Mouse (Mus musculus): ENCODE measurements at regions not wholly inside any gene's neighbourhood (a gene's known extent, or its start where the extent isn't known, plus 50 kb on each side); places are given as distances from the start of the nearest gene placed in this dataset.

DNA sequence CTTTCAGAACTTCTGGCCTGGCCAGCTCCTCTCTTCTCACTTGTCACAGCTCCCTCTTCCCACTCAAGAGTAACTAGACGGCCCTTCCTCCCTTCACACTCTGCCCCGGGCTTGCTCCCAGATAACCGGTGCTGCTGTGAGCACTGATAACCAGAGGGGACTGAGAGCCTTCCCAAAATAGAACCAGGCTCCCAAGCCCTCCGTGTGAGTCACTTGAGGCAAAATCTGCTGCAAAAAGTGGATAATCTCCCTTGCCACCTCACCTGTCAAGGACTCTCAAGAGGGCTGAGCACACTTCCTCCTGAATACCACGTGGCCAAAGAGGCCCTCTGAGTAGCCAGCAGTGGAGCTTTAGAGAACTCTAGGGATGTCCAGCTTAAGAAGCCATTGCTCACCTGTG lies 257.6 kb upstream of the Irx2 start:
- H3K4me2 ChIP-seq = no peak overlapping the region
- peaks cover 5% of the 10 kb centered on the region for H3K4me1 ChIP-seq (replicated peaks)
- no peak overlapping the region for H3K4me3 ChIP-seq
- H3K9ac ChIP-seq = no peak overlapping the region
- ATAC-seq (ENCODE audit: low FRiP score, low read depth) = no peak
- H3K27ac ChIP-seq (replicated peaks) = no peak overlapping the region
- WGBS = 74% methylated on average over 5 of the region's 5 CpGs
- H3K27me3 ChIP-seq = 0 out of 2 replicates have a peak, but pooled peaks cover 3% of the 10 kb centered on the region
- H3K36me3 ChIP-seq = no peaks in the 10 kb centered on the region
- no peaks in the 10 kb centered on the region for H3K9me3 ChIP-seq

GRCm38 (mm10) chr13:72393366-72393765 lies 235.3 kb upstream of the Irx2 start:
- no peaks in the 10 kb centered on the region for H3K36me3 ChIP-seq
- no peak overlapping the region for H3K4me2 ChIP-seq
- H3K27ac ChIP-seq (replicated peaks) = no peak overlapping the region
- ATAC-seq (ENCODE audit: low FRiP score, low read depth) = no peak
- no peak overlapping the region for H3K9ac ChIP-seq
- no peak overlapping the region for H3K4me3 ChIP-seq
- no peaks in the 10 kb centered on the region for H3K9me3 ChIP-seq
- H3K4me1 ChIP-seq (replicated peaks) = no peaks in the 10 kb centered on the region
- no peaks in the 10 kb centered on the region for H3K27me3 ChIP-seq
- WGBS = 97% methylated on average over 2 of the region's 2 CpGs

GRCm38 (mm10) chr13:72400677-72401076 lies 227.9 kb upstream of the Irx2 start:
- H3K36me3 ChIP-seq = no peaks in the 10 kb centered on the region

GRCm38 (mm10) chr13:72409238-72409965 lies 219.2 kb upstream of the Irx2 start:
- WGBS = 42% methylated on average over 11 of the region's 11 CpGs
- Histone ChIP-seq H3K27me3 (no peaks in the 10 kb centered on the region), H3K9ac (no peak overlapping the region), H3K9me3 (no peaks in the 10 kb centered on the region), H3K4me1 (replicated peaks) (peaks cover 7% of the 10 kb centered on the region; the same call in 1 of the 2 replicates), H3K4me2 (no peak overlapping the region), H3K36me3 (no peaks in the 10 kb centered on the region), H3K27ac (replicated peaks) (no peak overlapping the region), H3K4me3 (no peak overlapping the region)
- peak; percentile 34; the same call in 1 of the 2 replicates for ATAC-seq (ENCODE audit: low FRiP score, low read depth)

More at GRCm38 (mm10) chr13:72400677-72401076, 227.9 kb upstream of the Irx2 start:
- H3K4me3 ChIP-seq = no peak overlapping the region
- H3K9me3 ChIP-seq = no peaks in the 10 kb centered on the region
- no peaks in the 10 kb centered on the region for H3K27me3 ChIP-seq
- H3K4me1 ChIP-seq (replicated peaks) = peaks cover 9% of the 10 kb centered on the region
- ATAC-seq (ENCODE audit: low FRiP score, low read depth) = peak; percentile 79; the same call in 1 of the 2 replicates
- peak overlapping the region; percentile 9; the same call in 1 of the 2 replicates for H3K4me2 ChIP-seq
- H3K9ac ChIP-seq = no peak overlapping the region
- 23% methylated on average over 10 of the region's 10 CpGs for WGBS
- no peak overlapping the region for H3K27ac ChIP-seq (replicated peaks)

DNA sequence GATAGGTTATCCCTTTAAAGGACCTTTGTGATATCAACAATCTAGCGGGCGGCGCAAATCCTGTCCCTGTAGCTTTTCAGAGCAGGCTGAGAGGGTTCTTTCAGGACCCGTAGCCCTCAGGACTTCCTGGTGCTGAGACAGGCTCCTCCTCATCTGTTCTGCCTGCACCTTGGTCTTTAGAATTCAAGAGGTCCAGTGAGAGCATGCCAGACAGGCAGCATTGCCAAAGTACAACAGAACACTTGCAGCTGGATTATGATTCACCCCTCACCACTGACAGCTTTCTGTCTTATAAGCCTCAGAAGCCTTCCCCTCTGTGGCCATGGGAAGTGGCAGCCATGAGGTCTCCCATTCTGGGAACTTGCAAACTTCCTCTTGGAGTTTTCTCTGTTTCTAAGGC lies 216.0 kb upstream of the Irx2 start:
- no peaks in the 10 kb centered on the region for H3K36me3 ChIP-seq
- H3K4me1 ChIP-seq (replicated peaks) = peaks cover 7% of the 10 kb centered on the region; the same call in 1 of the 2 replicates
- H3K27ac ChIP-seq (replicated peaks) = no peak overlapping the region
- H3K9ac ChIP-seq = no peak overlapping the region
- H3K4me2 ChIP-seq = no peak overlapping the region
- no peak for ATAC-seq (ENCODE audit: low FRiP score, low read depth)
- no peaks in the 10 kb centered on the region for H3K27me3 ChIP-seq
- WGBS = 97% methylated on average over 4 of the region's 4 CpGs
- no peaks in the 10 kb centered on the region for H3K9me3 ChIP-seq
- H3K4me3 ChIP-seq = no peak overlapping the region

- no peak overlapping the region for H3K27ac ChIP-seq (replicated peaks)
- H3K4me3 ChIP-seq = no peak overlapping the region
- no peak overlapping the region for H3K4me2 ChIP-seq
- 66% methylated on average over 2 of the region's 2 CpGs for WGBS
- no peaks in the 10 kb centered on the region for H3K4me1 ChIP-seq (replicated peaks)
- no peaks in the 10 kb centered on the region for H3K36me3 ChIP-seq
- H3K27me3 ChIP-seq = no peaks in the 10 kb centered on the region
- H3K9ac ChIP-seq = no peak overlapping the region
- no peaks in the 10 kb centered on the region for H3K9me3 ChIP-seq
- no peak for ATAC-seq (ENCODE audit: low FRiP score, low read depth)
Measured at GRCm38 (mm10) chr13:72416981-72417380, 211.6 kb upstream of the Irx2 start.

DNA sequence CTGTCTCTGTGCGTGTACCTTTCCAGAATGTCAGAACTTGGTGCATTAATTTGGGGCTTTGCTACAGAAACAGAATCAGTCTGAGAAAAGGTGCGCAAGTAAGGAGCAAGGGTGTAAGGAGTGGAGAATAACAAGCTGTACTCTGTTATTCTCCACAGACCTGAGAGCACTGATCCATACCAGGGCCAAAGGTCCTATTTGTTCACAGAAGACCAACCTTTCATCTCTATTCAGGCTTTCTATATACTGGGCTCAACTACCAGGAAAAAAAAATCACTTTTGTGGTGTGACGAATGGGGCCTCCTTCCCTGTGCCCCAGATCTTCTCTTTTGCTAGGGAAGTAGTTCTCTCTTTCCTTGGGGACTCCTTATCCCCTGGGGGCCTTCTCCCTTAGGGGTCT lies 210.8 kb upstream of the Irx2 start:
- no peaks in the 10 kb centered on the region for H3K4me1 ChIP-seq (replicated peaks)
- no peaks in the 10 kb centered on the region for H3K9me3 ChIP-seq
- H3K4me3 ChIP-seq = no peak overlapping the region
- no peak for ATAC-seq (ENCODE audit: low FRiP score, low read depth)
- no peaks in the 10 kb centered on the region for H3K36me3 ChIP-seq
- no peak overlapping the region for H3K4me2 ChIP-seq
- WGBS = 88% methylated on average over 3 of the region's 3 CpGs
- no peak overlapping the region for H3K9ac ChIP-seq
- no peaks in the 10 kb centered on the region for H3K27me3 ChIP-seq
- no peak overlapping the region for H3K27ac ChIP-seq (replicated peaks)

DNA sequence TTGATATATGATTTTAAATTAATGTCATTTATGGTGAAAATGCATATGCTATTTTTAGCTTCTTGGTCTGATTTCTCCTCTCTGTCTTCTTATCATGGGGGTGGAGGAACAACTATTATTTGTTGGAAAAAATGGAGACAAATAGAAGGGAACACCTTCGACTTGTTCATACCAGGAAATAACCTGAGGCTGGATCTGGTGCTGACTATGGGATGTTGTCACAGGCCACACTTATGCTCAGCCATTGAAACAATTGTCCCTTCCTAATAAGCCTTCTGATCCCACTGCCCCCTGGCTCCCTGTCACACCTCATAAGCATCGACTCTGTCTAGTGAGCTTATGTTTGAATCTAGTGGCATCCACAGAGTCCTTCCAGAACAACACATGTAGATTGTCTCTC lies 210.3 kb upstream of the Irx2 start:
- WGBS = 76% methylated on average over 2 of the region's 2 CpGs
- no peaks in the 10 kb centered on the region for H3K36me3 ChIP-seq
- no peak overlapping the region for H3K4me2 ChIP-seq
- H3K9ac ChIP-seq = no peak overlapping the region
- ATAC-seq (ENCODE audit: low FRiP score, low read depth) = no peak
- no peak overlapping the region for H3K27ac ChIP-seq (replicated peaks)
- no peak overlapping the region for H3K4me3 ChIP-seq
- no peaks in the 10 kb centered on the region for H3K9me3 ChIP-seq
- no peaks in the 10 kb centered on the region for H3K4me1 ChIP-seq (replicated peaks)
- H3K27me3 ChIP-seq = no peaks in the 10 kb centered on the region

GRCm38 (mm10) chr13:72419532-72419931 lies 209.1 kb upstream of the Irx2 start:
- H3K4me3 ChIP-seq = no peak overlapping the region
- 90% methylated on average over 4 of the region's 4 CpGs for WGBS
- H3K4me1 ChIP-seq (replicated peaks) = no peaks in the 10 kb centered on the region
- ATAC-seq (ENCODE audit: low FRiP score, low read depth) = no peak
- H3K9me3 ChIP-seq = no peaks in the 10 kb centered on the region
- H3K27ac ChIP-seq (replicated peaks) = no peak overlapping the region
- H3K9ac ChIP-seq = no peak overlapping the region
- no peaks in the 10 kb centered on the region for H3K27me3 ChIP-seq
- no peak overlapping the region for H3K4me2 ChIP-seq
- H3K36me3 ChIP-seq = no peaks in the 10 kb centered on the region

GRCm38 (mm10) chr13:72425917-72426316 lies 202.7 kb upstream of the Irx2 start:
- Histone ChIP-seq H3K4me1 (replicated peaks) (no peaks in the 10 kb centered on the region), H3K4me3 (no peak overlapping the region), H3K27ac (replicated peaks) (no peak overlapping the region), H3K9me3 (no peaks in the 10 kb centered on the region), H3K4me2 (no peak overlapping the region), H3K27me3 (no peaks in the 10 kb centered on the region), H3K9ac (no peak overlapping the region), H3K36me3 (no peaks in the 10 kb centered on the region)
- WGBS = 68% methylated on average over 8 of the region's 8 CpGs
- no peak for ATAC-seq (ENCODE audit: low FRiP score, low read depth)

- H3K27me3 ChIP-seq = no peaks in the 10 kb centered on the region
- 72% methylated on average over 3 of the region's 3 CpGs for WGBS
- no peak overlapping the region for H3K9ac ChIP-seq
- H3K36me3 ChIP-seq = no peaks in the 10 kb centered on the region
- H3K9me3 ChIP-seq = no peaks in the 10 kb centered on the region
- no peak overlapping the region for H3K4me2 ChIP-seq
- no peak for ATAC-seq (ENCODE audit: low FRiP score, low read depth)
- H3K4me1 ChIP-seq (replicated peaks) = no peaks in the 10 kb centered on the region
- no peak overlapping the region for H3K27ac ChIP-seq (replicated peaks)
- no peak overlapping the region for H3K4me3 ChIP-seq
Measured at GRCm38 (mm10) chr13:72445336-72445735, 183.3 kb upstream of the Irx2 start.

DNA sequence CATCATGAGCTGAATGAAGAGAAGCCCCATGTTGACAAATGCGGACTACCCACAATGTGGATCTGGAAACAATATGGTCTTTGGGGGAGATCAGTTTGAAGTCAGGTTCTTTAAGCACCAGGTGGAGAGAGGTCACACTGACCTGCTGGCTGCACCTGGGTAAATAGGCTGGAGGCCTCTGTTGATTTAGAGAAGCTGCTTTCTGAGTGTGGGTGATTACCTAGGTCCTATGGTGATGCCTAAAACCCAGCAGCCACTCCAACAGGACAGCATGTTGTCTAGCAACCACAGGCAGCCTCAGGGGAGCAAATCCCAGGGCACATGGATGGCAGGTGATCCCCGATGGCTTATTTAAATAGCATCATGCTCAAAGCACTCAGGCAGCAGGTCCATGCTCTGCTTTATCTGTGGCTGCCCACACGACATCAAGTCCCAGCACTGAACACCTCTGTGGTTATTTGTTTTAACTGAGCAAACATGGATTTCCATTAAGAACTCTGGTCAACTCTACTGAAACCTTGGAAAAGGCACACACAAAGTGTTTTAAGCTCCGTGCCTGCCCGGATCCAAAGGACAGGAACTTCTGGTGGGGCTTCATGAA lies 180.1 kb upstream of the Irx2 start:
- H3K4me1 ChIP-seq (replicated peaks) = no peaks in the 10 kb centered on the region
- H3K36me3 ChIP-seq = no peaks in the 10 kb centered on the region
- no peaks in the 10 kb centered on the region for H3K9me3 ChIP-seq
- ATAC-seq (ENCODE audit: low FRiP score, low read depth) = no peak
- H3K4me3 ChIP-seq = no peak overlapping the region
- no peak overlapping the region for H3K9ac ChIP-seq
- no peaks in the 10 kb centered on the region for H3K27me3 ChIP-seq
- H3K4me2 ChIP-seq = no peak overlapping the region
- WGBS = 87% methylated on average over 5 of the region's 5 CpGs
- no peak overlapping the region for H3K27ac ChIP-seq (replicated peaks)

Data from hindbrain, embryonic 15.5 days (tissue).